Comparison of ENCODE assay signal across 8 mouse cellular contexts in the genomic region with DNA sequence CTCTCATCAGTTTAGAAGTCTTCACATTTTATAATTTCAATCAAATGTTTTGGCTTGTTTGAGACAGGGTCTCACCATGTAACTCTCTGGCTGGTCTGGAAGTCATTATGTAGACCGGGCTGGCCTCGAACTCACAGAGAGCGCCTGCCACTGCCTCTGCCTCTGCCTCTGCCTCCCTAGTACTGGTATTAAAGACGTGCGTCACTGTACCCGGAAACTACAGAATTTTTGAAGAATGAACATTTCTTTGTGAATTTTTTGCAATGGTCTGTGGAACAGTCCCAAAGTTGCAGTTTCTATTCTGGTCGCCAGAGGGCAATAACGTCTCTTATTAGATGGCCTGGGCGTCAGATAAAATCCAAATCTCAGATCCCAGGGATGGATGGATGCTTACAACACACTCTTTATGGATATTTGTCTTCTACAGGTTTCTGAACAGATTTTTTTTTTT. TPM values are rescaled to one million over a fixed set of nuclear protein-coding genes. Genes with fewer than 3 reads are reported as not detected.
DNase-seq lines count a peak whose midpoint lies in the region; ATAC-seq and TF ChIP-seq lines count a peak whose summit lies in the region.

No protein-coding gene starts in this region.

- peak overlapping the region; percentile 89 for H3K4me3 ChIP-seq in embryonic facial prominence, embryonic 11.5 days (ENCODE audit: low read depth, low read length)
- H3K4me3 ChIP-seq in heart, embryonic 11.5 days (ENCODE audit: low read depth, low read length) = peak overlapping the region; percentile 89
- H3K4me3 ChIP-seq in kidney, postnatal 0 days (replicated peaks; ENCODE audit: low read depth, low read length) = peak overlapping the region; percentile 83; the same call in 1 of the 2 replicates
- peak overlapping the region; percentile 71 for H3K4me3 ChIP-seq in liver, embryonic 12.5 days
- peak overlapping the region; percentile 82 for H3K4me3 ChIP-seq in neural tube, embryonic 11.5 days (ENCODE audit: low read depth, low read length)

- H3K4me1 ChIP-seq in embryonic facial prominence, embryonic 11.5 days (ENCODE audit: control insufficient read depth, insufficient read depth, low read length) = peaks cover 10% of the 10 kb centered on the region
- peaks cover 40% of the 10 kb centered on the region for H3K4me1 ChIP-seq in heart, embryonic 11.5 days (ENCODE audit: control insufficient read depth, insufficient read depth, low read length)
- peaks cover 22% of the 10 kb centered on the region; the same call in 1 of the 2 replicates for H3K4me1 ChIP-seq in kidney, postnatal 0 days (replicated peaks; ENCODE audit: insufficient read depth, low read length)
- H3K4me1 ChIP-seq in liver, embryonic 12.5 days = peaks cover 76% of the 10 kb centered on the region
- peaks cover 29% of the 10 kb centered on the region for H3K4me1 ChIP-seq in neural tube, embryonic 11.5 days (ENCODE audit: control insufficient read depth, insufficient read depth, low read length)

- no peaks in the 10 kb centered on the region for H3K27me3 ChIP-seq in embryonic facial prominence, embryonic 11.5 days (ENCODE audit: control insufficient read depth, insufficient read depth, low read length)
- H3K27me3 ChIP-seq in heart, embryonic 11.5 days (ENCODE audit: control insufficient read depth, insufficient read depth, low read length) = no peaks in the 10 kb centered on the region
- no peaks in the 10 kb centered on the region for H3K27me3 ChIP-seq in kidney, postnatal 0 days (ENCODE audit: insufficient read depth, low read length)
- H3K27me3 ChIP-seq in liver, embryonic 12.5 days (replicated peaks) = peaks cover 18% of the 10 kb centered on the region
- no peaks in the 10 kb centered on the region for H3K27me3 ChIP-seq in neural tube, embryonic 11.5 days (ENCODE audit: control insufficient read depth, insufficient read depth, low read length)

- H3K9ac ChIP-seq in embryonic facial prominence, embryonic 11.5 days (replicated peaks; ENCODE audit: low read length) = peak overlapping the region; percentile 50; the same call in 1 of the 2 replicates
- H3K9ac ChIP-seq in heart, embryonic 11.5 days (ENCODE audit: low read depth, low read length) = peak overlapping the region; percentile 56; the same call in 1 of the 2 replicates
- H3K9ac ChIP-seq in kidney, postnatal 0 days (ENCODE audit: low read depth, low read length) = no peak overlapping the region
- H3K9ac ChIP-seq in liver, embryonic 12.5 days = peak overlapping the region; percentile 68
- no peak overlapping the region for H3K9ac ChIP-seq in neural tube, embryonic 11.5 days (ENCODE audit: low read length)

- peak overlapping the region; percentile 19; the same call in 1 of the 2 replicates for H3K4me2 ChIP-seq in embryonic facial prominence, embryonic 11.5 days (ENCODE audit: low read depth, low read length)
- H3K4me2 ChIP-seq in heart, embryonic 11.5 days = peak overlapping the region; percentile 52
- peak overlapping the region; percentile 49 for H3K4me2 ChIP-seq in kidney, postnatal 0 days (ENCODE audit: low read length)
- peak overlapping the region; percentile 94 for H3K4me2 ChIP-seq in liver, embryonic 12.5 days
- peak overlapping the region; percentile 32 for H3K4me2 ChIP-seq in neural tube, embryonic 11.5 days (ENCODE audit: low read depth)

- H3K27ac ChIP-seq in embryonic facial prominence, embryonic 11.5 days (replicated peaks; ENCODE audit: low read depth, low read length) = peak overlapping the region; percentile 53; the same call in 1 of the 2 replicates
- H3K27ac ChIP-seq in heart, embryonic 11.5 days (ENCODE audit: low read depth, low read length) = peak overlapping the region; percentile 73
- H3K27ac ChIP-seq in kidney, postnatal 0 days = peak overlapping the region; percentile 83
- H3K27ac ChIP-seq in liver, embryonic 12.5 days = peak overlapping the region; percentile 87
- peak overlapping the region; percentile 88; the same call in 1 of the 2 replicates for H3K27ac ChIP-seq in neural tube, embryonic 11.5 days (ENCODE audit: low read depth, low read length)

- H3K36me3 ChIP-seq in embryonic facial prominence, embryonic 11.5 days (replicated peaks; ENCODE audit: control insufficient read depth, insufficient read depth, low read depth, low read length) = peaks cover 6% of the 10 kb centered on the region
- H3K36me3 ChIP-seq in heart, embryonic 11.5 days (ENCODE audit: control insufficient read depth, insufficient read depth, low read length) = peaks cover 7% of the 10 kb centered on the region
- H3K36me3 ChIP-seq in kidney, postnatal 0 days (ENCODE audit: insufficient read depth, low read length) = peaks cover 14% of the 10 kb centered on the region
- H3K36me3 ChIP-seq in liver, embryonic 12.5 days = peaks cover 23% of the 10 kb centered on the region
- H3K36me3 ChIP-seq in neural tube, embryonic 11.5 days (ENCODE audit: control insufficient read depth, insufficient read depth, low read length) = peaks cover 7% of the 10 kb centered on the region

- peak; percentile 0; the same call in 1 of the 2 replicates for ATAC-seq in embryonic facial prominence, embryonic 11.5 days (replicated peaks; ENCODE audit: insufficient number of reproducible peaks, low FRiP score, low TSS enrichment, low read depth)
- ATAC-seq in heart, embryonic 11.5 days (replicated peaks; ENCODE audit: insufficient number of reproducible peaks, low FRiP score, low TSS enrichment) = no peak
- no peak; the same call in 1 of the 2 replicates for ATAC-seq in kidney, postnatal 0 days (replicated peaks; ENCODE audit: low FRiP score, low read depth)
- 0 out of 2 replicates have a peak, but pooled peaks have one; percentile 0 for ATAC-seq in liver, embryonic 12.5 days
- ATAC-seq in neural tube, embryonic 11.5 days (ENCODE audit: insufficient read depth, low FRiP score, low TSS enrichment) = peak; percentile 10; the same call in 1 of the 2 replicates

- H3K9me3 ChIP-seq in embryonic facial prominence, embryonic 11.5 days (replicated peaks; ENCODE audit: control insufficient read depth, low read length) = no peaks in the 10 kb centered on the region
- no peaks in the 10 kb centered on the region for H3K9me3 ChIP-seq in heart, embryonic 11.5 days (replicated peaks; ENCODE audit: control insufficient read depth, low read length)
- H3K9me3 ChIP-seq in kidney, postnatal 0 days (replicated peaks; ENCODE audit: low read length) = no peaks in the 10 kb centered on the region
- no peaks in the 10 kb centered on the region for H3K9me3 ChIP-seq in liver, embryonic 12.5 days (replicated peaks)
- H3K9me3 ChIP-seq in neural tube, embryonic 11.5 days (ENCODE audit: control insufficient read depth, low read length) = no peaks in the 10 kb centered on the region

- TF ChIP-seq CTCF in kidney, postnatal 0 days (IDR thresholded peaks at IDR 0.05; ENCODE audit: low read depth) = peak; percentile 86

- 1% methylated on average over 9 of the region's 9 CpGs for WGBS in embryonic facial prominence, embryonic 11.5 days
- WGBS in heart, embryonic 11.5 days (ENCODE audit: insufficient replicate concordance) = under 1% methylated on average over 9 of the region's 9 CpGs
- 2% methylated on average over 9 of the region's 9 CpGs for WGBS in kidney, postnatal 0 days
- WGBS in liver, embryonic 12.5 days (ENCODE audit: insufficient replicate concordance) = under 1% methylated on average over 9 of the region's 9 CpGs
- WGBS in neural tube, embryonic 11.5 days = under 1% methylated on average over 9 of the region's 9 CpGs

- peak; percentile 87 for DNase-seq in A20 (ENCODE audit: low read depth, low spot score)
- DNase-seq in adrenal gland, adult 18-20 months (ENCODE audit: low spot score in 2 of 2) = peak; percentile 68 to 75
- peak; percentile 94 for DNase-seq in embryonic facial prominence, embryonic 11.5 days (ENCODE audit: low spot score)
- DNase-seq in kidney, postnatal 0 days (ENCODE audit: low spot score) = peak; percentile 95
- peak; percentile 81 for DNase-seq in neural tube, embryonic 11.5 days (ENCODE audit: low spot score)
- peak; percentile 85 for DNase-seq in testis, postnatal 10 days (ENCODE audit: low spot score)

RNA-seq across cellular contexts. Expression of gene Plekhg2, which starts 0.8 kb away (rescaled TPM):
- 10 to 100 TPM; 14.4 to 22.2 TPM for total RNA-seq in adrenal gland, adult 18-20 months (2021)
- polyA plus RNA-seq in embryonic facial prominence, embryonic 11.5 days (2014; fragmentation: Nextera tagmentation; extraction: Ambion mirVana) = 38.8 and 50.0 TPM in 2 replicates
- 44.6 and 47.8 TPM in 2 replicates for polyA plus RNA-seq in heart, embryonic 11.5 days (2014; fragmentation: Nextera tagmentation; extraction: Ambion mirVana)
- 29.9 and 33.3 TPM in 2 replicates for polyA plus RNA-seq in kidney, postnatal 0 days (2015; fragmentation: Nextera tagmentation; extraction: Ambion mirVana)
- polyA plus RNA-seq in liver, embryonic 12.5 days (2016; fragmentation: Nextera tagmentation; extraction: Ambion mirVana) = 13.7 and 14.4 TPM in 2 replicates
- 50.5 and 54.5 TPM in 2 replicates for polyA plus RNA-seq in neural tube, embryonic 11.5 days (2014; fragmentation: Nextera tagmentation; extraction: Ambion mirVana)

RNA-seq across cellular contexts. Expression of gene Zfp36, which starts 6.9 kb away (rescaled TPM):
- 10 to 100 TPM; 15.5 to 16.5 TPM for total RNA-seq in adrenal gland, adult 18-20 months (2021)
- 4.7 and 5.5 TPM in 2 replicates for polyA plus RNA-seq in embryonic facial prominence, embryonic 11.5 days (2014; fragmentation: Nextera tagmentation; extraction: Ambion mirVana)
- 10.9 and 11.6 TPM in 2 replicates for polyA plus RNA-seq in heart, embryonic 11.5 days (2014; fragmentation: Nextera tagmentation; extraction: Ambion mirVana)
- 18.6 and 19.6 TPM in 2 replicates for polyA plus RNA-seq in kidney, postnatal 0 days (2015; fragmentation: Nextera tagmentation; extraction: Ambion mirVana)
- 7.4 and 7.5 TPM in 2 replicates for polyA plus RNA-seq in liver, embryonic 12.5 days (2016; fragmentation: Nextera tagmentation; extraction: Ambion mirVana)
- 4.3 and 5.1 TPM in 2 replicates for polyA plus RNA-seq in neural tube, embryonic 11.5 days (2014; fragmentation: Nextera tagmentation; extraction: Ambion mirVana)

RNA-seq across cellular contexts. Expression of gene Med29, which starts 19.4 kb away (rescaled TPM):
- 10 to 100 TPM; 36.9 to 37.0 TPM for total RNA-seq in adrenal gland, adult 18-20 months (2021)
- polyA plus RNA-seq in embryonic facial prominence, embryonic 11.5 days (2014; fragmentation: Nextera tagmentation; extraction: Ambion mirVana) = 50.1 and 50.6 TPM in 2 replicates
- polyA plus RNA-seq in heart, embryonic 11.5 days (2014; fragmentation: Nextera tagmentation; extraction: Ambion mirVana) = 46.4 and 54.3 TPM in 2 replicates
- 44.6 and 47.8 TPM in 2 replicates for polyA plus RNA-seq in kidney, postnatal 0 days (2015; fragmentation: Nextera tagmentation; extraction: Ambion mirVana)
- 35.1 and 36.8 TPM in 2 replicates for polyA plus RNA-seq in liver, embryonic 12.5 days (2016; fragmentation: Nextera tagmentation; extraction: Ambion mirVana)
- polyA plus RNA-seq in neural tube, embryonic 11.5 days (2014; fragmentation: Nextera tagmentation; extraction: Ambion mirVana) = 45.8 and 48.8 TPM in 2 replicates

RNA-seq across cellular contexts. Expression of gene Paf1, which starts 19.6 kb away (rescaled TPM):
- 10 to 100 TPM; 76.7 to 86.6 TPM for total RNA-seq in adrenal gland, adult 18-20 months (2021)
- 80.0 and 81.4 TPM in 2 replicates for polyA plus RNA-seq in embryonic facial prominence, embryonic 11.5 days (2014; fragmentation: Nextera tagmentation; extraction: Ambion mirVana)
- polyA plus RNA-seq in heart, embryonic 11.5 days (2014; fragmentation: Nextera tagmentation; extraction: Ambion mirVana) = 70.2 and 81.4 TPM in 2 replicates
- polyA plus RNA-seq in kidney, postnatal 0 days (2015; fragmentation: Nextera tagmentation; extraction: Ambion mirVana) = 60.2 and 70.3 TPM in 2 replicates
- 36.5 and 42.4 TPM in 2 replicates for polyA plus RNA-seq in liver, embryonic 12.5 days (2016; fragmentation: Nextera tagmentation; extraction: Ambion mirVana)
- polyA plus RNA-seq in neural tube, embryonic 11.5 days (2014; fragmentation: Nextera tagmentation; extraction: Ambion mirVana) = 71.7 and 78.0 TPM in 2 replicates

RNA-seq across cellular contexts. Expression of gene Rps16, which starts 22.7 kb away (rescaled TPM):
- 100 to 1,000 TPM; 983 to 986 TPM for total RNA-seq in adrenal gland, adult 18-20 months (2021)
- polyA plus RNA-seq in embryonic facial prominence, embryonic 11.5 days (2014; fragmentation: Nextera tagmentation; extraction: Ambion mirVana) = 988 and 991 TPM in 2 replicates
- polyA plus RNA-seq in heart, embryonic 11.5 days (2014; fragmentation: Nextera tagmentation; extraction: Ambion mirVana) = 750 and 792 TPM in 2 replicates
- polyA plus RNA-seq in kidney, postnatal 0 days (2015; fragmentation: Nextera tagmentation; extraction: Ambion mirVana) = 1,088 and 1,198 TPM in 2 replicates
- 986 and 994 TPM in 2 replicates for polyA plus RNA-seq in liver, embryonic 12.5 days (2016; fragmentation: Nextera tagmentation; extraction: Ambion mirVana)
- polyA plus RNA-seq in neural tube, embryonic 11.5 days (2014; fragmentation: Nextera tagmentation; extraction: Ambion mirVana) = 780 and 827 TPM in 2 replicates

Comparison
In these comparisons a context has a peak if more than half of its experiments do, and no peak if none do; other contexts are left out.
1. ATAC-seq: peak in embryonic facial prominence, embryonic 11.5 days (single experiment), liver, embryonic 12.5 days (single experiment) and neural tube, embryonic 11.5 days (single experiment); none in heart, embryonic 11.5 days (single experiment) and kidney, postnatal 0 days (single experiment).
2. H3K4me2 ChIP-seq: peak in every context shown above with its lines; median percentile 94 in liver, embryonic 12.5 days; 52 in heart, embryonic 11.5 days; 49 in kidney, postnatal 0 days; 32 in neural tube, embryonic 11.5 days; 19 in embryonic facial prominence, embryonic 11.5 days.
3. H3K9ac ChIP-seq: peak in embryonic facial prominence, embryonic 11.5 days (single experiment), heart, embryonic 11.5 days (single experiment) and liver, embryonic 12.5 days (single experiment); none in kidney, postnatal 0 days (single experiment) and neural tube, embryonic 11.5 days (single experiment).
4. Peak in every context shown above with its lines, with median percentiles within 50 percentile points of each other: DNase-seq, H3K27ac ChIP-seq and H3K4me3 ChIP-seq.